8 mouse cellular contexts compared by ENCODE assay signal in the genomic region with DNA sequence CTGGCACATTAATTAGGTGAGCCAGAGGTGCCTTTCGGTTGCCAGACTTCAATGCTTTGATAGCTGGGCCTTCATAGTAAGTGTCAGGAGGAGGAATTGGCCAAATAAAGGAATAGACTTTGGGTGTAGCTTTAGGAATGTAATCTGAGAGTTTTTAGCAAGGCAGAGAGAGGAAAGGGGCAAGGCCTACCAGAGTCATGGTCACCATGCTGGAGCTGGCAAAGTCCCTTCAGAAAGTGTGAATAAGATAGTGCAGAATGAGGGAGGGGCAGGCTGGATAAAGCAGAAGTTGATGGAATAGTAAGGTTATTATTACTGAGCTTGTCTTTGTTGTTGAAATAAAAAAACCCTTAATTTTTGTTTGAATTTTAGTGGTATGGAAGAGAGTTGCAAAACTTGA. TPM values are rescaled to one million over a fixed set of nuclear protein-coding genes. Genes with fewer than 3 reads are reported as not detected.
DNase-seq lines count a peak whose midpoint lies in the region; ATAC-seq lines count a peak whose summit lies in the region.

No protein-coding gene starts in this region.

- peak overlapping the region; percentile 81 for H3K4me3 ChIP-seq in liver, embryonic 12.5 days

- H3K4me2 ChIP-seq in liver, embryonic 12.5 days = peak overlapping the region; percentile 80

- 32% methylated on average over 1 of the region's 1 CpGs for WGBS in liver, embryonic 12.5 days (ENCODE audit: insufficient replicate concordance)

- 0 out of 2 replicates have a peak, but pooled peaks have one; percentile 31 for ATAC-seq in erythroid progenitor cell, adult 5-6 weeks (replicated peaks; ENCODE audit: low FRiP score, poor library complexity, severe bottlenecking)
- ATAC-seq in liver, embryonic 12.5 days = no peak

- no peaks in the 10 kb centered on the region for H3K9me3 ChIP-seq in liver, embryonic 12.5 days (replicated peaks)

- H3K4me1 ChIP-seq in liver, embryonic 12.5 days = peaks cover 25% of the 10 kb centered on the region

- peak; percentile 17 for DNase-seq in cerebellum, adult 9-11 months
- no peak for DNase-seq in cerebellum, adult 18-20 months
- peak; percentile 51 for DNase-seq in 416B (ENCODE audit: low read depth)
- DNase-seq in embryo, embryonic 10.5 days (ENCODE audit: low spot score) = no peak
- DNase-seq in cerebellum, postnatal 36 days = no peak
- DNase-seq in kidney, adult 9 months = no peak

- peak overlapping the region; percentile 81 for H3K9ac ChIP-seq in liver, embryonic 12.5 days

- H3K27me3 ChIP-seq in liver, embryonic 12.5 days (replicated peaks) = no peaks in the 10 kb centered on the region

- H3K27ac ChIP-seq in liver, embryonic 12.5 days = peak overlapping the region; percentile 87; the same call in 1 of the 2 replicates

- H3K36me3 ChIP-seq in liver, embryonic 12.5 days = peaks cover 29% of the 10 kb centered on the region

RNA-seq across cellular contexts. Expression of gene Zfp160, which starts 1.0 kb away (rescaled TPM):
- 8.6 and 15.9 TPM in 2 replicates for total RNA-seq in erythroid progenitor cell, adult 5-6 weeks (2015; ENCODE audit: low replicate concordance)
- 11.4 and 12.3 TPM in 2 replicates for total RNA-seq in erythroid progenitor cell, adult 5-6 weeks (2017; ENCODE audit: low replicate concordance)
- polyA plus RNA-seq in liver, embryonic 12.5 days (2016; fragmentation: Nextera tagmentation; extraction: Ambion mirVana) = 6.4 and 6.9 TPM in 2 replicates

RNA-seq across cellular contexts. Expression of gene Vmn1r233, which starts 13.5 kb away (rescaled TPM):
- total RNA-seq in erythroid progenitor cell, adult 5-6 weeks (2015; ENCODE audit: low replicate concordance) = not detected in 2 replicates
- total RNA-seq in erythroid progenitor cell, adult 5-6 weeks (2017; ENCODE audit: low replicate concordance) = not detected in 2 replicates
- polyA plus RNA-seq in liver, embryonic 12.5 days (2016; fragmentation: Nextera tagmentation; extraction: Ambion mirVana) = not detected in 2 replicates

Comparison
In these comparisons a context has a peak if more than half of its experiments do, and no peak if none do; other contexts are left out.
1. DNase-seq: peak in cerebellum, adult 9-11 months (single experiment) and 416B (single experiment); none in cerebellum, adult 18-20 months (0 of 2), embryo, embryonic 10.5 days (single experiment), cerebellum, postnatal 36 days (0 of 2) and kidney, adult 9 months (single experiment).